17 mouse cellular contexts compared by ENCODE assay signal in genomic region chr14:24854459-24854858, GRCm38 (mm10).
"Had no signal": no experiment of that assay in that cellular context is flagged by ENCODE, and none has a peak within 500 bp of the region (broad histone marks: within the 10 kb centered on the region; RNA-seq: fewer than 3 reads in every experiment).

No protein-coding gene starts in this region.

- H3K27me3 ChIP-seq: neural tube, embryonic 13.5 days; neural tube, embryonic 15.5 days had no signal

- H3K9ac ChIP-seq: liver, embryonic 14.5 days; lung, embryonic 14.5 days; neural tube, embryonic 13.5 days; neural tube, embryonic 15.5 days had no signal

- H3K27ac ChIP-seq: liver, embryonic 14.5 days; neural tube, embryonic 13.5 days; neural tube, embryonic 15.5 days had no signal

- H3K4me3 ChIP-seq: myocyte; neural tube, embryonic 13.5 days; neural tube, embryonic 15.5 days had no signal

- DNase-seq: lung, adult 18-20 months; lung, embryonic 14.5 days; lung, postnatal 10 days; midbrain, embryonic 14.5 days; retina, postnatal 1 day; right cerebral cortex, adult 18-20 months; right cerebral cortex, postnatal 25 days; right cerebral cortex, postnatal 4 days; spleen, adult 18-20 months; thymus, adult 18-20 months; thymus, postnatal 14 days; thymus, postnatal 36 days had no signal

- H3K4me2 ChIP-seq: lung, embryonic 14.5 days; midbrain, embryonic 11.5 days; neural tube, embryonic 13.5 days; neural tube, embryonic 15.5 days had no signal

- H3K9me3 ChIP-seq: neural tube, embryonic 13.5 days; neural tube, embryonic 15.5 days had no signal

- H3K36me3 ChIP-seq: neural tube, embryonic 13.5 days; neural tube, embryonic 15.5 days had no signal
